Mouse (Mus musculus) lung, postnatal 25 days (tissue): ENCODE measurements at regions not wholly inside any gene's neighbourhood (a gene's known extent, or its start where the extent isn't known, plus 50 kb on each side); places are given as distances from the start of the nearest gene placed in this dataset.
"Not testable (repeated sequence)": the region's sequence is repeated elsewhere in the genome, so short reads cannot be mapped to it uniquely, and the experiment has no call there.

Experiments used
- DNase-seq: peaks from one replicate; pipeline ENCODE4 v3.0.0; 2022; ENCODE audit warnings: low spot score

DNA sequence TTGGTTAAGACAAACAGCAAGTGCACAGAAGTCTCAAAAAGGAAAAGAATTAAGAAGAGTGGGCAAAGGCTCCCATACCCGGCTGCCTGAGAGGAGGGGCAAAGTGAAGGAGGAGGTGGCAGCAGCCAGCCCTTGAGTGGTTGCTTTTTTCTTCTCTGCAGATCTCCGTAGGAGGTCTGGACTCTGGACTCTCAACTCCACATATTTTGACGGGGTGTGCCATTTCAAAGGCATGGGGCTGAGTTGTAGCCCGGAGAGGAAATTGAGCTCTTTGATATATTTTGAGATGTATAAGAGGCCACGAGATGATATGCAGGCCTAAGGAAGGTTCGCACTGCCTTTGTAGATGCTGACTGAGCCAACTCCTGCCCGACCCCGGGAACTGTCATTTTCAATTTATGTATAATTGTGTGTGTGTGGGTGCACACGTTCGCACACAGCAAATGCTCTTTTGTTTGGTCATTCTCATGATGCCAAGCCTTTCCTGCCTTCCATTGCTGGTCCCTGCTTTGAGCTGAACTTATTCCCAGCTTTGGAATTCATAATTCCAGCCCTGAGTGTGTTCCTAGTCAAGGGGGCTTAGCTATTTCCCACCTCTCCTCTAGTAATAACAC, 56.4 kb downstream of the Cxcr4 start:
- DNase-seq: no peak

DNA sequence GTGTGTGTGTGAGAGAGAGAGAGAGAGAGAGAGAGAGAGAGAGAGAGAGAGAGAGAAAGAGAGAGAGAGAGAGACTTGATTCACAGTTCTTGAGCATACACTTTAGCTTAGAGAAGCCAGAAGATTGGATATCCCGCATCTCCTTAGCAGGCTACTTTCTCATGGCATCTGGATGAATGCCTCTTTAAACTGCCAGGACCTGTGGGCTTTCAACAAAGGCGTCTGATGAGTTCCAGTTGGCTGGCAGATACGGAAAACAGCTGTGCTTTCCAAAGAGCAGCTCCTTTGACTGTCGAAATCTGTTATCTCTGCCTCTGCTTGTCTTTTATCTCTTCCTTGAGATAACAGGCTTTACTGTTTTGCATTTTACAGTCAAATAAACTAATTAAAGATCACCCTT, 59.5 kb downstream of the Cxcr4 start:
- DNase-seq: peak; percentile 25

DNA sequence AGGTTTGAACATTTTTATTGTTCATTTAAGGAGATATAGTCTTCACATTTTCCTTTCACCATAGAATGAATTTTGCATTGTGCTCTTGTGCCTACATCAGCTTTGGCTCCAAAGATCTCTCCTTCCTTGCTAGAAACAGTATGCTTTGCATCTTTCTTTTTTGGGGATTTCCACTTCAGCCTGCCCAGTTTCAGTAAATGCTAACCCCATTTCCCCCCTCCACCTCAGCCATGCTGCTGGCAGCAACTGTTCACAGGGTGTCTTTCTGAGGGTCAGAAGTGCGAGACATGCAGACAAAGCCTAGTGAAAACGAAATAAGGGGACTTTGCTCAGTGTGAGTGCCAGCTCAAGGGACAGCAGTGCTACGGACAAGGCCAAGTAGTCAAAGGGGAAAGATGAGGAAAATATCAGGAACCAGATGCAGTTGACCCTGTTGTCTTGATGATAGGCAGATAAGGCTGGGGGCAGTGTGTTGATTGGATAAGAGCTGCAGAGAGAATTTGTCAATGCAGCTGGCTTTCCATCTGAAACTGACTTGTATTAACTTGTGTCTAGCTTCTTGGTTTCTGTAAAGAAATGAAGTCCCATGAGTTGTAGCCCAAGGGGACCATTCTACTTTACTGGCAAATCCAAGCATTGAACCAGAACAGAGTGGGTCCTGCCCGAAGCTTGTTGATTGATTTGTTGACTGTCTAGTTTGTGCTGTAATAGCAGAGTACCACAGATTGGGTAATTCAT, 62.1 kb downstream of the Cxcr4 start:
- no peak for DNase-seq

DNA sequence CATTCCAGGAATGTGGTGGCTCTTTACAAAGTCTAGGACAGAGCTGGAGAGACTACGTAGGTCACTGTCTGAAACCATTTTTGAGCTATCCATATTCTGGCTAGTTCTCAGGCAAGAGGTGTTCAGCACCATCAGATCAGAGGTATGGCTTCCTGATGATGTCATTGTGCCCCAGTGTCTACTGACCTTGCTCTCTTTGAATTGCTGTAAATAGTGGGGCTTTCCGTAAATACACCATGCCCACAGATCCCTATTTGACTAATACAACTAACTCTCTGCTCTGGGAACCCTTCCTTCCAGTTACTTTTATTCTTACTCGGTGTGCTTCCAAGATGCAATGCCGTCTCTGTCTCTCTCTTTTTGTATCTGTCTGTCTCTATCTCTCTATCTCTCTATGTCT, 72.9 kb downstream of the Cxcr4 start:
- no peak for DNase-seq

DNA sequence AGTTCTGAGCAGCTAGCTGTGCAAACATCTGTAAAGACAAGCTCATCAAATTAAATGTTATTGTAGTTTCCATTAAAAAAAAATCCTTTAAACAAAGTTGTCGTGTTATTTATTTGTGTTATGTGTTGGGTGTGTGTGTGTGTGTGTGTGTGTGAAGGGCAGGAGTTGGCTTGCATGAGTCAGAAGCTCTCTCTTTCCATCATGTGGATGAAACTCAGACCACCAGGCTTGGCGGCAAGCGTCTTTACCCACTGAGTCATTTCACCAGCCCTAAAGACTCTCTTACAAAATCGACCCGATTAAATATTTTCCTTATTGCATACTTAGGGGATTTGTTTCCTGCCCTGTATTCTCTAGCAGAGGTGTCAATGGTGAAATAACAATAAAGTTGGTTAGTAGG, 73.6 kb downstream of the Cxcr4 start:
- no peak for DNase-seq

DNA sequence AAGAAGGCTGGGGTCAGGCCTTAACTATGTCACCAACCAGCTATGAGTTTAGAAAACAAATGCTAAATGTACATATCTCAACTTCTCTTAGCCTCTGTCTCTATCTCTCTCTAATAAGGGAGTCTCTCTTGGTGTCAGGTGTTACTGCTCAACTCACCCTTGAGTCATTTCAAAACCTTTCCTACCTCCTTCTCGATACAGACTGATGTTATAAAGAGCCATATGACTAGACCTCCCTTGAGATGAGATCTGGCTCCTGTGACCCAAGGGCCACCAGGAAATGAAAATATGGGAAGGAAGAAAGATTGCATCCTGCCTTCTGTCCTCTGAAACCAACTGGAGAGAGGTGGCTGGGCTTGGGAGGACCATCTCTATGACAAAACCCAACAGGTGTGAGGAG, 74.7 kb downstream of the Cxcr4 start:
- DNase-seq: no peak

DNA sequence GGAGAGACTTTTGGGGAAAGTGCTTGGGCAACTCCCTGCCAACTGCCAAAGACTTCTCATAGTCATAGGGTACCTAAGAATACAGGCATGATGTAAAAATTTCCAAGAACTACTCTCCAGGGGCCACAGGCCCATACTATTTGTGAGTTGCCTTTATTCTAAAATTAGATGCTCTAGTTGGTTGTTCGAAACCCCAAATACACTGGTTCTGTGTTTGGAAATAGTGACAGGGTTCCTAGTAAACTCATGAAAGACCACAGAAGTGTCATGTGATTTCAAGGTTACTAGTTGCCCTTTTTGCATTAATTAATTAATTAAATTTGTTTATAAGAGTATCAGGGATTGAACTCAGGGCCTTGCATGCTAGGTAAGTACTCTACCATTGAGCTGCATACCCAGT, 77.8 kb downstream of the Cxcr4 start:
- no peak for DNase-seq

DNA sequence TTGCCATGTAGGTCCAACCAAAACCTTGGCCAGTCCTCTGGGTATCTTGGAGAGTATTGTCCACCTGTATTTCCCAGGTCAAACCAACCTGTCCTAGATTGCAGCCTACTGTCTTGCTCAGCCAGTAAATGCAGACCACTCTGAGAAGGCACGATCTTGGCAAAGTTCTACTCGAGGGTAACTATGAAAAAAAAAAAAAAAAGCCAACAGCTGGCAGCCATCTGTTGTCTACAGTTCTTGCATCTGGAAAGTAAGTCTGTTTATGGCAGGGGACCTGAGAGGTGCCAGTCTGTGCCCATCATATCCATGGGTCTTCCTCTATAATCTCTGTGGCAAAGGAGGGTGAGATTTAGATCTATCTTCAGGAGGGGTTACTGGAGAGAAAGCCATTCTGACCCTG, 78.2 kb downstream of the Cxcr4 start:
- DNase-seq: no peak

DNA sequence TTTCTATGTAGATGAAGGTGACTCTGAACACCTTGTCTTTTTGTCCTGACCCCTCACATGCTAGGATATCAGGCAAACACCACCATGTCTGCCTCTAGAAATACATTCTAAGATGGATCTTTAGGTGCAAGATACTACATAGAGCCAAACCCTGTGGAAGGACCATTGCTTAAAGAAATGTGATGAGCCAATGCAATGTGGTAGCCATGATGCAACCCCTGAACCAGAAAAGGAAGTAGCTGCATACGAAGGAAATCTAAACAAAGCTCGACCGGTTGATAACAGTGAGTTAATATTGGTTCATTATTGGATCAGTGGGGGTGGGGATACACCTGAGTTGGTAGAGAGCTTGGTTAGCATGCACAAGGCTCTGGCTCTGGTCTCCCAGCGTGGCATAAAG, 78.9 kb downstream of the Cxcr4 start:
- no peak for DNase-seq

DNA sequence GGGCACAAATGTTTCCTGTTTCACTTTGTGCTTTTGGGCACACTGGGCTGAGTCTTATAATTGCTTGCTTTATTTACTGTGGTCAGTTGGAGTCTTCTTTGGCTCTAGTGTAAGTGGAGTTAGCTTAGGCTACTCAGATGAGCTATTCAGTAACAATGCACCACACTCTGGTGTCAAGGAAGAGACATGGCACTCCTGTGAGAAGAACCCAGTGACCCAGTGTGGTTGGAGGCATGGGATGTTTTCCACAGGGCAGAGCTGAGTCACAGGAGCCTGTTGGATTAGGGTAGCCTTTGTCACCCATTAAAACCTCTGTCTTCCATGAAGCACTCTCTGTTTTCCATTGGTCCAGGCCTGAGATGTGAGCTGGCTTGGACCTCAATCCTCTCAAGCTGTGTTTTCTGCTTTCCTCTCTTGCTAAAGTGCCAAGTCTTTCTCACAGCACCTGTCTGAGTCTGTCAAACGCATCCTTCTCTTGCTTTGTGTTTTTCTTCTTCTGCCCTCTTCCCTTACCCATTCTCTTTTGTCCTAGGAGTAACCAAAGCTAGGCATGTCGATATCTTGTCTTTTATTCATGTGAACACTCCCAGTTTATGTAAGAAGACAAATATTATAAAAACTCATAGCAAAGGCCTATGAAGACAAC, 83.2 kb downstream of the Cxcr4 start:
- no peak for DNase-seq

DNA sequence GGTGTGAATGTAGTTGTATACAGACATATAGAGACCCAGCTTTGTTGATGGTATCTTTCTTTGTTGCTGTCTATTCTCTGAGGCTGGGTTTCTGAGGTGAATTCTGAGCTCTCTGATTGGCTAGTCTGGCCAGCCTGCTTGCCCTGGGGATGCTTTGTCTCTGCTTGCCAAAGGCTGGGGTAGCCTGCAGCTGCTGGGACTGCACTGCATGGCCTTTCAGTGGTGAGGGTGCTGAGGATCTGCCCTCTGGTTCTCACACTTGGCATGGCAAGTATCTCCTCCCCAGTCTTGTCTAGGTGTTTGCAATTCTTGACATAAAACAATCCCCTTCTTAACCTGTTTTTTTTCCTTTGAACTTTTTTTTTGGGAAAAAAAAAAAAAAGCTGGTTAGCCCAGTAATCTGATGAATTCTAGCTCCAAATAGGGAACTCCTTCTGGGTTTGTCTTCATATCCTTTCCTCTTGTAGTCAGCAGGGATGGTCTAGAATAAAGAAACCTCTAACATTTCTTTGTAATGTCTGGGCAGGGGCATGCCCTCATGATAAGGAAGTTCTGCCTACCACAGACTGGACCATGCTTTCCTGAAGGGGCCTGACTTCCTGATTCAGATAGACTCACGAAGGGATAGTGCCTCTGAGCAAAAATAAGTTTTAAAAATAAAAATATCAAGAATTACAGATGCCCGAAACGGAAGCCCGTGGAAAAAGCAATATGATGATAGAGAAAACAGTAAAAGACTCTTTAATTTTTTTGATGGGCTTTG, 85.4 kb downstream of the Cxcr4 start:
- DNase-seq: no peak

DNA sequence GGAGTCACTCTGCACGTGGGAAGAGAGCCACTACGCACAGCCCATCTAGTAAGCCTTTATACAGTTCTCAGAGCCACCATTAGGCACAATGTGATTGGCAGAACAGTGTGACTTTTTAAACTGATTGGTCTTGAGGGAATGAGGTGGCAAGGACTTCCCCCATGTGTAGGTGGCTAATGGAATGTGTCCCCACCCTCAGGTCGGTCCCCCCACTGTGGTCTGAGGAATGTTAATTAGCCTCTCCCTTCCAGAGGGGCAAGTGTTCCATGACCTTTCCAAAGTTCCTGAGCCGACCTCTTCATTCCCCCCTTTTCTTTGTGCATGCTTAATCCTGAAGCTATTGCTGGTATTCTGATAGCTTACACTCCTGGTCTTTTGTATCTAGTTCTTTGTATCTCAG, 87.2 kb upstream of the Dars start:
- no peak for DNase-seq

DNA sequence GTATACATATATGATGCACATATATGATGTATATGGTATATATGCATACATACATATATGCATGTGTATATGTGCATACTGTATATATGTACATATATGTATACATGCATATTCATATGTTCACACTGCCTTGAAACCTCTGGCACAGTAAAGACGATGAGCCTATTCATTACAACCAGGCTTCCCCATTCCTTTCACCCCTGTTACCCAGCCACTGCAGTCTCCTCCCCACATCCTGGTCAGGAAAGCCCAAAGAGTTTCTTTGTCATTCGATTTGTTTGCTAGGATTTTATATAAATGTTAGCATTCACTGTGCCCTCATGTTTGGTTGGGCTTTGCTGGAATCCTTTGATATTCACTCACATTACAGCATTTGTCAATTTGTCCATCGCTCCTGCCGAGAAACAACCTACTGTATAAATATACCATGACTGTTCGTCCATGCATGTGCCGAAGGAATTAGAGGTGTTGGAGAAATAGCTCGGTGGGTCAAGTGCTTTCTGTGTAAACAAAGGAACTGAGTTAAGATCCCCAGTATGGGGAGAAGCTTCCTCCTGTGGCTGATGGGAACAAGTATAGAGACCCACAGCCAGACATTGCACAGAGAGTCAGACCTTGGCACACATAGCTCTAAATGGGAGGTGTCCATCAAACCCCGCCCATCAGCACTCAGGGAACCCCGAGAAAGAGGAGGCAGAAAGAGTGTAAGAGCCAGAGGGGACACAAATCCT, 81.0 kb upstream of the Dars start:
- DNase-seq: no peak

DNA sequence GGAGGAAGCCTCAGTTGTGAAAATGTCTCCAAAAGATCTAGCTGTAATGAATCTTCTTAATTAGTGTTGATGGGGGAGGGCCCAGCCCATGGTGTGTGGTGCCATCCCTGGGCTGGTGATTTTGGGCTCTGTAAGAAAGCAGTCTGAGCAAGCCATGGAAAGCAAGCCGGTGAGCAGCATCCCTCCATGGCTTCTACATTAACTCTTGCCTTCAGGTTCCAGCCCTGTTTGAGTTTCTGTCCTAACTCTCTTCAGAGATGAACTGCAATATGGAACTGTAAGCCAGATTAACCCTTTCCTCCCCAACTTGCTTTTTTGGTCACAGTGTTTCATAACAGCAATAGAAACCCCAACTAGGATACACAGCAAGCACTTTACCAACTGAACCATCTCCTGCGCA, 75.1 kb upstream of the Dars start:
- no peak for DNase-seq

DNA sequence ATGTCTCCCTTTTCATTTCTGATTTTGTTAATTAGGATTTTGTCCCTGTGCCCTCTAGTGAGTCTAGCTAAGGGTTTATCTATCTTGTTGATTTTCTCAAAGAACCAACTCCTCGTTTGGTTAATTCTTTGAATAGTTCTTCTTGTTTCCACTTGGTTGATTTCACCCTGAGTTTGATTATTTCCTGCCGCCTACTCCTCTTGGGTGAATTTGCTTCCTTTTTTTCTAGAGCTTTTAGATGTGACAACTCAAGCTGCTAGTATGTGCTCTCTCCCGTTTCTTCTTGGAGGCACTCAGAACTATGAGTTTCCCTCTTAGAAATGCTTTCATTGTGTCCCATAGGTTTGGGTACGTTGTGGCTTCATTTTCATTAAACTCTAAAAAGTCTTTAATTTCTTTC, 70.0 kb upstream of the Dars start:
- not testable (repeated sequence) for DNase-seq

DNA sequence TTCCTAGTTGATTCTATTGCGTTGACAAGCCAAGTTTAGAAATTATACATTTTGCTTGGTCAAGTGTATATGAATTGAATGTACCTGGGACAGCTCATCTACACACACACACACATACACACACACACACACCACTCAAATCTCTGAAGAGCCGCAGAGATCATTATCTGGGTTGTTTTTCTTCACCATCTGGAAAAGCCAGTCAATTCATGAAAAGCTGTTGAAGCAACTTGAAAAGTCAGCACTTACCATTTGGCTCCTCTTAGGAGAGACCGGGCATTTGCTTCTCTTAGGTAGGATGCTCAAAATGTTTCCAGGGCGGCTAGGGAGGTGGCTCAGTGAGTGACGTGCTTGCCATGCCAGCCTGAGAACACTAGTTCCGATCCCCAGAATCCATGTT, 61.2 kb upstream of the Dars start:
- DNase-seq: no peak

DNA sequence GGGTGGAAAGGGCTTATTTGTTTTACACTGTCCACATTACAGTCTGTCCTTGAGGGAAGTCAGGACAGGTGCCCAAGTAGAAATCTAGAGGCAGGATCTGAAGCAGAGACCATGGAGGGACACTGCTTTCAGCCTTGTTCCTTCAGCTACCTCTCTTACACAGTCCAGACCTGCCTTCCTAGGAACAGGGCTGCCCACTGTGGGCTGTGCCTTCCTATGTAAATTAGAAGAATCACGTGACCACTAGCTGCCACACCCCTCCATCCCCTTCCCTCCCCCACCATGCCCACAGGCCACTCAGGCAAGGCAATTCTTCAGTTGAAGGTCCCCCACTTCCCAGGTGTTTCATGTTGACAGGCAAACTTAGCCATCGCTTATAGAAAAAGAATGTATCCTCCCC, 60.5 kb upstream of the Dars start:
- DNase-seq: no peak

DNA sequence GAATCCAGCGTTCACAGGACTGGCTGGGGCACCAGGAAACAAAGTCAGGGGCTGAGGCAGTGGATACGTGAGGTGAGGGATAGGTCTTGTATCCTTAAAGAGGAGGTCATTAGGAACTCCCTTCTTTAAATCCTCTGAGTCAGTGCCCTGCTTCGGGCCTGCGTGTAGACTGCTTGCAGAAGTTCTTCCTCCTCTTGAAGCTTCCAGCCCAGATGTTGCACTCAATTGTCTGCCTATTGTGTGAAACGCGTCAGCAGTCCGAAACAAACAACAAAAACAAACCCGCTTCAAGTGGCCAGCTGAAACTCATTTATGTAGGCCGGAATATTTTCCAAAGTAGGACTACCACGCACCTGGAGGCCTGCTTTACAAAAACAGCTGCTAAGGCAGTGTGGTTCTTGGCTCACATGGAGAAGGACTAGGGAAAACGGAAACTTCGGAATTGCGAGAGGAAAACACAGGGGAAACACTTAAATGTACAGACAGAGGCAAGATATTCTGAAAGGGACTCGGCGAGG, 55.6 kb upstream of the Dars start:
- DNase-seq: no peak

DNA sequence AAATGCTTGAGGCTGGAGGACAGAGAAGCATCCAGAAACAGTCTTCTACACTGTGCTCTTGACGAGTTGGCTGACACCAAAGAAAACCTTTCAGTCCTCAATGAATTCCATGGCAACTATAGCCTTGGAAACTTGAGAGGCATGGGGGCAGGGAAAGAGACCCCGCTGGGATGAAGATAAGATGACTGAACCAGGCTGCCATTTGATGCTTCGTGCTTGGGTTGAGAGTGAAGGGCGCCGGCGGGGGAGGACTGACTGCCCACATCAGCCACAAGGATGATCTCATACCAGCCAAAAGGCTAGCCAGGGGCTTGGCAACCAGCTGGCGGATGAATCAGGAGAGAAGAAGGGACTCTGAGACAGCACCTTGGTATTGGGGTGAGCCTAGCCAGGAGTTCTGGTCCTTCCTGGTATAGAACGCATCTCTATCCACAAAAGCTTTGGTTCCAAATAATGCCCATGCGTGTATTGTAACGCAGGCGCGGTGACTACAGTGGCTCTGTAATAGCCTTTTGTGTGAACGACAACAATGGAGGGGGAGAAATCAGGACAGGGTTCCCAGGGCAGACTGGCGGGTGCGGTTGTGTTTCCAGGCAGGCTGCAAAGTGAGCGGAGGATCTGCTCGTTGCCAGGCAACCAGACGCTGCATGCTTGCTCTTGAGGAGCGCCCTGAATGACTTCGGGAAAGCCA, 55.0 kb upstream of the Dars start:
- DNase-seq: peak; percentile 58

DNA sequence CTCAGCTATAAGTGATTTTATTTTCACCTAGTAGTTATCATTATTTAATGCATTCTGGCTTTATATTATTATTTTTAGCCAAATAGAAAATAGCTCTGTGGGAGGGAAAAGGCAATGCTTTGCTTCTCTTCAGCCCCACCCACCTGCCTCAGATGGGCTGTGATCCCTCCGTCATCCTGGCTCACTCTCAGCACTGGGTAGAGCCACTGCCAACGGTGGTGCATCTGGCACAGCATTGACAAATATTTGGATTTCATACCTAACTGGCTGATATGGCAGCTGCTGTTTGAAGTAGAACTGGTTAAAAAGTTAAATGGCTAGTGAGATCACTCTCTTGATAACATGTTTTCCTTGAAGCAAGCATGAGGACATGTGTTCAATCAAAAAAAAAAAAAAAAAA, 53.6 kb upstream of the Dars start:
- no peak for DNase-seq

DNA sequence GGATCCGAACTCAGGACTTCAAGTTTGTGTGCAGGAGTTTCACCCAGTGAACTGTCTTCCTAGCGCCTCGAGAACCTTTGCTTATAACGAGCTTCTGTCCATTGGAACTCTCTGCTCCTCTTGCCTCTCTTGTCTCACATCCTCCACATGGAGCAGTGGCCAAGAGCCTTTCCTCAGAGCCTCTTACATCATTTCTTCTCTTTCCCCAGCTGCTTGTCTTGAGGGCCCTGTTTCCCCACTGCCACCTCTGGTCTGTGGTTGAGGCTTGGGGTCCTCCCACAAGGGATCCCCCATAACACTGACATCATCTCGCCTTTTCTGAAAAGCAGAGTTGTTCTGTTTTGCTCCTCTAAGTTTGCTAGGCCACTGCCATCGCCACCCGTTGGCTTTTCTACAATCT, 51.9 kb upstream of the Dars start:
- no peak for DNase-seq
